Comparison of ENCODE assay signal across 8 mouse cellular contexts in the genomic region with DNA sequence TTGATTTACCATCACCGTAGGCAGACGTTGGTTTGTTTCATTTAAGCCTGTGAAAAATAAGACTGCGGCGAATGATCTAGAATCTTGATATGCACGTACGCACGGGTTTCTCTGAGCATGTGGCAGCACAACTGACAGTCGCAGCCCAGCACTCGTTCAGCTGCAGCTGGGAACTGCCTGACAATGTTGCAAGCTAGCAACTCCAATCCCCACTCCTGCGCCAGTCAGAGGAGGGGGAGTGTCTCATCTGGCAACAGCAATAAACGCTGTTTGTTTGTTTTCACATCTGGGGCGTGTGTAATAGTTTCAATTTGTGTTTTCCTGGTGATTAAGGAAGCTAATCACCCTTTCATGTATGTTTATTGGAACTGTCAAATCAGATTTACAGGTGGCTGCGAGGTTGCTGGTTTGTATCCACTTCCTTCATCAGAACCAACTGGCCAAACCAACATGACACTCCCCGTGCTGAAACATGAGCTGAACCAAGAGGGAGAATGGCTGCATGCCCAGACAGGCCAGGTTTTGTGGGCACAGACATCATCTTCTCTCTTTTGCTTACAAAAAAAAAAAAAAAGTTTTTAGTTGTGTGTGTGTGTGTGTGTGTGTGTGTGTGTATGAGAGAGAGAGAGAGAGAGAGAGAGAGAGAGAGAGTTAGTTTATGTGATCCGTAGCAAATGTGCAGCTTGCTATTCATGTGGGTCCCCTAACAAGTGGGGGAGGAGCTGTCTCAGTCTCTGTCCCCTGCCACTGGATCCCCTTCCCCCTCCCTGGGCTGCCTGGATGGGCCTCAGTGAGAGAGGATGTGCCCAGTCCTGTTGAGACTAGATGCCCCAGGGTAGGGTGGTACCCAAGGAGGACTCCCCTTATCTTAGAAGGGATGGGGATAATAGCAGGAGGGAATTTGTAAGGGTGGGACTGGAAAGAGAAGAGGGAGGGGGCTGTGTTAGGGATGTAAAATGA. TPM values are rescaled to one million over a fixed set of nuclear protein-coding genes. Genes with fewer than 3 reads are reported as not detected.
DNase-seq lines count a peak whose midpoint lies in the region; ATAC-seq and TF ChIP-seq lines count a peak whose summit lies in the region.

No protein-coding gene starts in this region.

- no peaks in the 10 kb centered on the region for H3K9me3 ChIP-seq in MEL (replicated peaks; ENCODE audit: insufficient read depth, low read length)
- H3K9me3 ChIP-seq in intestine, embryonic 16.5 days (ENCODE audit: control insufficient read depth, low read length), result no peaks in the 10 kb centered on the region
- H3K9me3 ChIP-seq in neural tube, embryonic 15.5 days (replicated peaks), result no peaks in the 10 kb centered on the region

- H3K79me2 ChIP-seq in MEL (ENCODE audit: control insufficient read depth, insufficient read depth, low read length, poor library complexity), result no peaks in the 10 kb centered on the region

- intact Hi-C loops in gastrocnemius, postnatal 36 days (cut with DNase I), result no loop called here

- peak; percentile 6 for DNase-seq in layer of hippocampus, adult 9-11 months
- no peak for DNase-seq in layer of hippocampus, adult 11-12 months (ENCODE audit: low spot score)
- DNase-seq in MEL (ENCODE audit: low read depth, low spot score), result no peak
- DNase-seq in embryo, embryonic 9.5 days (ENCODE audit: extremely low spot score), result peak; percentile 24
- DNase-seq in gastrocnemius, postnatal 36 days, result no peak
- no peak for DNase-seq in cerebellum, adult 2 months

- 21% methylated on average over 15 of the region's 15 CpGs for WGBS in intestine, embryonic 16.5 days
- WGBS in neural tube, embryonic 15.5 days, result 23% methylated on average over 15 of the region's 15 CpGs
- WGBS in cerebellum, adult 2 months, result 16% methylated on average over 15 of the region's 15 CpGs

- TF ChIP-seq RAD21 in MEL (IDR thresholded peaks at IDR 0.05; ENCODE audit: low read depth, low read length), result no peak

- no peak for ATAC-seq in intestine, embryonic 16.5 days
- peak; percentile 84 for ATAC-seq in neural tube, embryonic 15.5 days (ENCODE audit: low FRiP score)

- H3K4me1 ChIP-seq in MEL (ENCODE audit: control insufficient read depth in 1 of 2, insufficient read depth in 2 of 2, low read length in 2 of 2), result no peaks in the 10 kb centered on the region
- H3K4me1 ChIP-seq in intestine, embryonic 16.5 days (ENCODE audit: control insufficient read depth, insufficient read depth, low read length), result peaks cover 4% of the 10 kb centered on the region; the same call in 1 of the 2 replicates
- peaks cover 11% of the 10 kb centered on the region for H3K4me1 ChIP-seq in neural tube, embryonic 15.5 days
- peaks cover 3% of the 10 kb centered on the region; the same call in 1 of the 2 replicates for H3K4me1 ChIP-seq in cerebellum, adult 2 months (ENCODE audit: control insufficient read depth, insufficient read depth, low read length)

- no peak for TF ChIP-seq CTCF in MEL (IDR thresholded peaks at IDR 0.05 in 2 of 3, conservative IDR thresholded peaks at IDR 0.05 in 1 of 3; ENCODE audit: control insufficient read depth in 1 of 3, insufficient read depth in 1 of 3, low read depth in 2 of 3, low read length in 3 of 3, poor library complexity in 1 of 3, severe bottlenecking in 1 of 3)
- no peak for TF ChIP-seq CTCF in cerebellum, adult 2 months (IDR thresholded peaks at IDR 0.05; ENCODE audit: borderline replicate concordance, insufficient read depth, low read depth, low read length)

- no peak for TF ChIP-seq POLR2A in MEL (IDR thresholded peaks at IDR 0.05; ENCODE audit: control insufficient read depth in 1 of 2, insufficient read depth in 1 of 2, low read depth in 1 of 2, low read length in 2 of 2, poor library complexity in 1 of 2)
- TF ChIP-seq POLR2A in cerebellum, adult 2 months (IDR thresholded peaks at IDR 0.05; ENCODE audit: borderline replicate concordance, insufficient read depth, low read length), result no peak

- peak overlapping the region; percentile 19 for H3K4me2 ChIP-seq in intestine, embryonic 16.5 days (ENCODE audit: low read depth, low read length)
- peak overlapping the region; percentile 42 for H3K4me2 ChIP-seq in neural tube, embryonic 15.5 days

- H3K9ac ChIP-seq in MEL (ENCODE audit: control insufficient read depth, low read depth, low read length, poor library complexity, severe bottlenecking), result no peak overlapping the region
- H3K9ac ChIP-seq in intestine, embryonic 16.5 days (ENCODE audit: low read depth, low read length), result no peak overlapping the region
- H3K9ac ChIP-seq in neural tube, embryonic 15.5 days (replicated peaks), result no peak overlapping the region

- H3K27ac ChIP-seq in MEL (ENCODE audit: control insufficient read depth, low read depth, low read length), result no peak overlapping the region
- H3K27ac ChIP-seq in intestine, embryonic 16.5 days (ENCODE audit: low read length), result no peak overlapping the region
- H3K27ac ChIP-seq in neural tube, embryonic 15.5 days (replicated peaks), result peak overlapping the region; percentile 75
- no peak overlapping the region for H3K27ac ChIP-seq in cerebellum, adult 2 months (ENCODE audit: insufficient read depth, low read length)

- peaks cover 0 to under 1% of the 10 kb centered on the region in 2 experiments; a peak in 1 of 4 replicates for H3K36me3 ChIP-seq in MEL (ENCODE audit: control insufficient read depth in 1 of 2, insufficient read depth in 2 of 2, low read length in 2 of 2)
- no peaks in the 10 kb centered on the region for H3K36me3 ChIP-seq in intestine, embryonic 16.5 days (ENCODE audit: control insufficient read depth, insufficient read depth, low read length)
- no peaks in the 10 kb centered on the region for H3K36me3 ChIP-seq in neural tube, embryonic 15.5 days

- H3K27me3 ChIP-seq in MEL (ENCODE audit: control insufficient read depth in 1 of 2, insufficient read depth in 2 of 2, low read length in 2 of 2), result peaks cover 0 to 5% of the 10 kb centered on the region in 2 experiments; a peak in 3 of 4 replicates
- H3K27me3 ChIP-seq in intestine, embryonic 16.5 days (replicated peaks; ENCODE audit: control insufficient read depth, insufficient read depth, low read length), result no peaks in the 10 kb centered on the region
- no peaks in the 10 kb centered on the region for H3K27me3 ChIP-seq in neural tube, embryonic 15.5 days (replicated peaks)
- no peaks in the 10 kb centered on the region for H3K27me3 ChIP-seq in cerebellum, adult 2 months (ENCODE audit: control insufficient read depth, insufficient read depth, low read length)

- no peak for TF ChIP-seq EP300 in MEL (IDR thresholded peaks at IDR 0.05; ENCODE audit: low read depth in 1 of 2, low read length in 2 of 2)

- no peak overlapping the region for H3K4me3 ChIP-seq in MEL (ENCODE audit: control insufficient read depth in 1 of 2, insufficient read depth in 1 of 2, low read depth in 2 of 2, low read length in 2 of 2)
- H3K4me3 ChIP-seq in intestine, embryonic 16.5 days (ENCODE audit: low read length), result no peak overlapping the region
- 0 out of 2 replicates have a peak overlapping the region, but pooled peaks have one; percentile 13 for H3K4me3 ChIP-seq in neural tube, embryonic 15.5 days (replicated peaks)
- H3K4me3 ChIP-seq in cerebellum, adult 2 months (replicated peaks; ENCODE audit: insufficient read depth, low read depth, low read length), result no peak overlapping the region

TF ChIP-seq in MEL, 35 proteins besides CTCF, POLR2A, EP300 and RAD21:
- TF ChIP-seq BHLHE40 (IDR thresholded peaks at IDR 0.05; ENCODE audit: borderline replicate concordance, low read depth, low read length) (no peak), KAT2A (conservative IDR thresholded peaks at IDR 0.05; ENCODE audit: low read depth, low read length) (no peak), MYC (IDR thresholded peaks at IDR 0.05; ENCODE audit: low read depth, low read length) (no peak), CHD1 (IDR thresholded peaks at IDR 0.05; ENCODE audit: low read depth, low read length) (no peak), ZNF384 (IDR thresholded peaks at IDR 0.05; ENCODE audit: low read depth, low read length) (0 out of 2 replicates have a peak, but pooled peaks have one; percentile 9), USF1 (IDR thresholded peaks at IDR 0.05; ENCODE audit: low read depth, low read length) (no peak), MAX (IDR thresholded peaks at IDR 0.05; ENCODE audit: low read length) (no peak), UBTF (IDR thresholded peaks at IDR 0.05; ENCODE audit: borderline replicate concordance, insufficient read depth, low read depth, low read length) (no peak)

RNA-seq across cellular contexts. Expression of a gene that starts 26.7 kb away (rescaled TPM):
- total RNA-seq in MEL (2012; rRNA removed), result not detected in 2 replicates
- not detected for polyA plus RNA-seq in MEL (2012; ENCODE audit: insufficient read depth in 1 of 2, insufficient read length in 2 of 2, low read depth in 1 of 2, low replicate concordance in 2 of 2, missing spikeins in 1 of 2)
- polyA plus RNA-seq in intestine, embryonic 16.5 days (2015; fragmentation: Nextera tagmentation; extraction: Ambion mirVana), result 2.1 and 3.0 TPM in 2 replicates
- polyA plus RNA-seq in neural tube, embryonic 15.5 days (2015; fragmentation: Nextera tagmentation; extraction: Ambion mirVana), result 10.2 and 10.5 TPM in 2 replicates
- under 1 TPM; 0.59 to 0.69 TPM for total RNA-seq in gastrocnemius, postnatal 36 days (2021)
- 66.4 and 68.8 TPM in 2 replicates for polyA plus RNA-seq in cerebellum, adult 2 months (2012; rRNA removed)

RNA-seq across cellular contexts. Expression of a gene that starts 34.8 kb away (rescaled TPM):
- not detected in 2 replicates for total RNA-seq in MEL (2012; rRNA removed)
- not detected for polyA plus RNA-seq in MEL (2012; ENCODE audit: insufficient read depth in 1 of 2, insufficient read length in 2 of 2, low read depth in 1 of 2, low replicate concordance in 2 of 2, missing spikeins in 1 of 2)
- not detected in 2 replicates for polyA plus RNA-seq in intestine, embryonic 16.5 days (2015; fragmentation: Nextera tagmentation; extraction: Ambion mirVana)
- polyA plus RNA-seq in neural tube, embryonic 15.5 days (2015; fragmentation: Nextera tagmentation; extraction: Ambion mirVana), result 0.09 and 0.10 TPM in 2 replicates
- not detected for total RNA-seq in gastrocnemius, postnatal 36 days (2021)
- 0.90 and 1.4 TPM in 2 replicates for polyA plus RNA-seq in cerebellum, adult 2 months (2012; rRNA removed)

RNA-seq across cellular contexts. Expression of a gene that starts 50.7 kb away (rescaled TPM):
- 0.10 TPM in 1 of 2 replicates, not detected in the other for total RNA-seq in MEL (2012; rRNA removed)
- under 1 TPM in 1 of 2 experiments, not detected in 1; 0.43 TPM for polyA plus RNA-seq in MEL (2012; ENCODE audit: insufficient read depth in 1 of 2, insufficient read length in 2 of 2, low read depth in 1 of 2, low replicate concordance in 2 of 2, missing spikeins in 1 of 2)
- polyA plus RNA-seq in intestine, embryonic 16.5 days (2015; fragmentation: Nextera tagmentation; extraction: Ambion mirVana), result 5.1 and 6.1 TPM in 2 replicates
- polyA plus RNA-seq in neural tube, embryonic 15.5 days (2015; fragmentation: Nextera tagmentation; extraction: Ambion mirVana), result 5.4 and 6.3 TPM in 2 replicates
- total RNA-seq in gastrocnemius, postnatal 36 days (2021), result 1 to 10 TPM; 3.9 to 5.4 TPM
- 6.7 TPM in 2 replicates for polyA plus RNA-seq in cerebellum, adult 2 months (2012; rRNA removed)

Comparison
In these comparisons a context has a peak if more than half of its experiments do, and no peak if none do; other contexts are left out.
1. DNase-seq: peak in layer of hippocampus, adult 9-11 months (single experiment) and embryo, embryonic 9.5 days (single experiment); none in layer of hippocampus, adult 11-12 months (single experiment), MEL (single experiment), gastrocnemius, postnatal 36 days (0 of 2) and cerebellum, adult 2 months (0 of 2).